Comparison of ENCODE assay signal across 11 mouse cellular contexts in genomic region chr17:79781262-79781661, GRCm38 (mm10).
"Had no signal": no experiment of that assay in that cellular context is flagged by ENCODE, and none has a peak within 500 bp of the region (broad histone marks: within the 10 kb centered on the region; RNA-seq: fewer than 3 reads in every experiment).

No protein-coding gene starts in this region.

- ATAC-seq: intestine, embryonic 16.5 days; midbrain, embryonic 16.5 days had no signal

- H3K36me3 ChIP-seq: limb, embryonic 13.5 days; midbrain, embryonic 12.5 days; neural tube, embryonic 13.5 days; stomach, embryonic 15.5 days had no signal

- H3K9ac ChIP-seq: limb, embryonic 13.5 days; liver, embryonic 14.5 days; midbrain, embryonic 12.5 days; neural tube, embryonic 13.5 days; stomach, embryonic 15.5 days had no signal

- H3K4me2 ChIP-seq: limb, embryonic 13.5 days; midbrain, embryonic 12.5 days; neural tube, embryonic 13.5 days; stomach, embryonic 15.5 days had no signal

- H3K4me3 ChIP-seq: limb, embryonic 13.5 days; midbrain, embryonic 12.5 days; neural tube, embryonic 13.5 days; stomach, embryonic 15.5 days had no signal

- H3K27ac ChIP-seq: limb, embryonic 13.5 days; liver, embryonic 14.5 days; midbrain, embryonic 12.5 days; neural tube, embryonic 13.5 days; stomach, embryonic 15.5 days had no signal

- H3K4me1 ChIP-seq: limb, embryonic 13.5 days; midbrain, embryonic 12.5 days; neural tube, embryonic 13.5 days; stomach, embryonic 15.5 days had no signal

- DNase-seq: left cerebral cortex, postnatal 4 days; retina, postnatal 1 day; right cerebral cortex, postnatal 4 days; thymus, postnatal 4 days had no signal

- H3K27me3 ChIP-seq: limb, embryonic 13.5 days; midbrain, embryonic 12.5 days; neural tube, embryonic 13.5 days; stomach, embryonic 15.5 days had no signal

- H3K9me3 ChIP-seq: stomach, embryonic 15.5 days had no signal
